Mouse (Mus musculus) liver, adult 2 months (tissue): ENCODE data around the gene Pde5a. TPM values are rescaled to one million over a fixed set of nuclear protein-coding genes. Genes with fewer than 3 reads are reported as not detected.

Source experiments
- DNase-seq: peaks from one replicate; pipeline ENCODE4 v3.0.0-alpha.2; 2011; ENCODE audit warnings: low read depth, low spot score; ENCODE audit errors: extremely low read depth
- H3K27ac ChIP-seq: fragments of 200-500 bp; replicated peaks from 2 replicates; pipeline ENCODE4 v1.5.1; 2012; ENCODE audit warnings: low read depth, mild to moderate bottlenecking, control low read depth, inconsistent platforms, low read length; ENCODE audit not compliant: insufficient read depth
- H3K27me3 ChIP-seq: fragments of 200-500 bp; 2 replicates; pipeline ENCODE4 v1.6.1; 2012; ENCODE audit warnings: mild to moderate bottlenecking, moderate library complexity, low read length, inconsistent platforms; ENCODE audit not compliant: control insufficient read depth, insufficient read depth
- H3K36me3 ChIP-seq: fragments of 200-500 bp; 2 replicates; pipeline ENCODE4 v1.6.1; 2012; ENCODE audit warnings: low read length, inconsistent platforms; ENCODE audit not compliant: control insufficient read depth, insufficient read depth
- H3K4me1 ChIP-seq: fragments of 200-500 bp; 2 replicates; pipeline ENCODE4 v1.6.1; 2011; ENCODE audit warnings: low read length; ENCODE audit not compliant: control insufficient read depth, insufficient read depth
- H3K4me3 ChIP-seq: fragments of 200-500 bp; 2 replicates; pipeline ENCODE4 v1.5.1; 2011; ENCODE audit warnings: low read depth, mild to moderate bottlenecking, control low read depth, low read length, moderate library complexity; ENCODE audit not compliant: insufficient read depth
- H3K79me2 ChIP-seq: fragments of 200-500 bp; 2 replicates; pipeline ENCODE4 v1.6.1; 2012; ENCODE audit warnings: inconsistent platforms, mild to moderate bottlenecking, low read length, moderate library complexity; ENCODE audit not compliant: control insufficient read depth, insufficient read depth
- H3K9ac ChIP-seq: fragments of 200-500 bp; 2 replicates; pipeline ENCODE4 v1.6.1; 2012; ENCODE audit warnings: low read depth, mild to moderate bottlenecking, control low read depth, inconsistent platforms, low read length
- CTCF ChIP-seq: fragments of 200-500 bp; IDR thresholded peaks from 2 replicates; pipeline ENCODE4 v1.5.1; 2011; ENCODE audit warnings: low read depth, low read length, control low read depth
- POLR2A ChIP-seq: fragments of 200-500 bp; IDR thresholded peaks from 2 replicates; pipeline ENCODE4 v1.6.1; 2011; ENCODE audit warnings: low read length, control low read depth; ENCODE audit not compliant: insufficient read depth; ENCODE audit errors: extremely low read depth
- WGBS: fragments of 180-500 bp; shearing (Covaris S2); methylation state at CpG from one replicate; pipeline ENCODE4 v1.1.7; 2018; 5-methylcytosine and 5-hydroxymethylcytosine counted together
- polyA plus RNA-seq: library from polyadenylated mRNA; depleted of rRNA; stranded (reverse); fragments of >200 nt; gene quantifications from 2 replicates; pipeline ENCODE4 v1.2.3, GENCODE M21; 2012
- total RNA-seq: library from RNA; depleted of rRNA; stranded (reverse); fragments of >200 nt; gene quantifications from 2 replicates; pipeline ENCODE4 v1.2.3, GENCODE M21; 2014

Pde5a gene
- total and polyA plus RNA-seq, 2 experiments: 0.15 to 0.83 TPM

DNA sequence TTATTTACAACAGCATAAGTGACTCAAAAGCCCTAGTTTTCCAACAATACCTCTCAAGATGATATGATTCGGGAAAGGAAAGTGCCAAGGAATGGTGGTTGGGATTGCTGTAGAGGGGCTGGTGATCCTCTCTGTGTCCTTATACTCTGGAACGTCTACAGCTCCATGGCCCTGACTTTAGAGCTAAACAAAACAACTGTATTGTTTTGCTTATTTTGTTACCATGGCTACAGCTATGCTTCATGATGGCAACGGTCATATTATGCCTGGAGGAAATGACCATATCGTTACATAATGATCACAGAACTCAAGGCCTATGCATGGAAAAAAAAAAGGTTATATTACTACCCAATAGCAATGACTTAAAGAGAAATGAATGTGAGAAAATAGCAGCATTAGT is 32.1 kb upstream of the Pde5a start:
- WGBS: 82% methylated on average over 4 of the region's 4 CpGs
- no peak for DNase-seq

DNA sequence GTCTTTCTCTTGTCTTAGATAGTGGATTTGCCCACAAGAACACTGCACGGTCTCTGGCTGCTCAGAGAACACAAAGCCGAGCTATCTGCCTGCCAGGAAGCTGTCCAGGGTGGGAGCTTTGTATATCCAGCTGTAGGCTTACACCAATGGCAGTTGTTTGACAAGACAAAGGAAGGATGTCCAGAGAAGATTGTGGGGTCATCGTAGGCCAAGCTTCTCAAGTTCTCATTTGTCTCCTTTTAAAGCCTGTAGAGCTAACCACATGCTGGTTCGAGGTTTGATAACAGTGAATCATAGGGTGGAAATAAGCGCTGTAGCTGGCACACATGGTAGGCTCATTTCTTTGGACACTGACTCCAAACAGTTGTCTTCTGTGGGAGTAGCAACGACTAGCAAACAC is 24.5 kb upstream of the Pde5a start:
- Histone ChIP-seq H3K9ac (no peak overlapping the region), H3K27ac (no peak overlapping the region), H3K4me3 (no peak overlapping the region), H3K36me3 (no peaks in the 10 kb centered on the region), H3K4me1 (no peaks in the 10 kb centered on the region), H3K79me2 (no peaks in the 10 kb centered on the region), H3K27me3 (no peaks in the 10 kb centered on the region)
- 56% methylated on average over 6 of the region's 6 CpGs for WGBS
- DNase-seq: no peak
- no peak for TF ChIP-seq CTCF
- TF ChIP-seq POLR2A: no peak

More for the DNA sequence above, 32.1 kb upstream of the Pde5a start:
- no peak overlapping the region for H3K4me3 ChIP-seq
- H3K27ac ChIP-seq: no peak overlapping the region
- no peaks in the 10 kb centered on the region for H3K4me1 ChIP-seq
- H3K9ac ChIP-seq: no peak overlapping the region
- H3K79me2 ChIP-seq: no peaks in the 10 kb centered on the region
- H3K27me3 ChIP-seq: no peaks in the 10 kb centered on the region
- TF ChIP-seq CTCF (no peak), POLR2A (no peak)
- H3K36me3 ChIP-seq: no peaks in the 10 kb centered on the region

DNA sequence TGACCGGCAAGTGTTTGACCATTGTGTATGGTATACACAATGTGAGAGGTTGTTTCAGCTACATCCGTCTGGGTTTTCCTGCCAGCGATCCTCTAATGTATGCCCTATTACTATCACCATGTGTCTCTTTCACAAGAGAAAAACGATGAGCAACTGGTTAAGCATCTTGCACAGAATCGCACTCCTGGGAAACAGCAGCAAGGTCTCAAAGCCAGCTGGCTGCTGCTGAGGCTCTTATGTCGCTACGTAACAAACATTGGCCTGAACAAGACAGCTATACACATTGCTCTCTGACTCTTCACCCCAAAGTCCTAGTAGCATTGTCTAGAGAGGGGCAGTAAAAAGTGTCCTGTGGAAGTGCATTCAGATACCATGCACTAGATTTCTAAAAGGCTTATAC is 23.5 kb upstream of the Pde5a start:
- Histone ChIP-seq H3K4me1 (no peaks in the 10 kb centered on the region), H3K27ac (no peak overlapping the region), H3K9ac (no peak overlapping the region), H3K27me3 (no peaks in the 10 kb centered on the region), H3K36me3 (no peaks in the 10 kb centered on the region), H3K4me3 (no peak overlapping the region), H3K79me2 (no peaks in the 10 kb centered on the region)
- WGBS: 93% methylated on average over 7 of the region's 7 CpGs
- TF ChIP-seq CTCF (no peak), POLR2A (no peak)
- DNase-seq: no peak

DNA sequence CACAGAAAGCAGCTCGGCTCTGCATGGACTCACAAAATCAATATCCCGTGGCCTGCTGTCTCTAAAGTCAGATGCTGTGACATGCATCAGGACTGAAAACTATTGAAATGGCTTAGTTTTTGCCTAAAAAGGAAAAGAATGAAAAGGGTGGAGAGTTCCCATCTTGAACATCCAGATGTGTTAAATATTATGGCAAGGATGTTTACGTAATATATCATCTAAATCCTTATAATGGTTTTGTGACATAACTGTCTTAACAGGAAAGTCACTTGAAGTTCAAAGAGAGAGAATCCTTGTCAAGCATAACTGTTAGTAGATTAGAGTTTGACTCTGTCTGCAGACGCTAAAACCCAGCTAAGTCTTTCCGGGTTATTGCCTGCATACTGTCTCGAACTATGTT is 20.3 kb upstream of the Pde5a start:
- no peak for DNase-seq
- H3K27ac ChIP-seq: no peak overlapping the region
- TF ChIP-seq CTCF (no peak), POLR2A (no peak)
- no peaks in the 10 kb centered on the region for H3K79me2 ChIP-seq
- H3K4me3 ChIP-seq: no peak overlapping the region
- 83% methylated on average over 6 of the region's 6 CpGs for WGBS
- no peaks in the 10 kb centered on the region for H3K4me1 ChIP-seq
- H3K36me3 ChIP-seq: no peaks in the 10 kb centered on the region
- no peak overlapping the region for H3K9ac ChIP-seq
- H3K27me3 ChIP-seq: no peaks in the 10 kb centered on the region

DNA sequence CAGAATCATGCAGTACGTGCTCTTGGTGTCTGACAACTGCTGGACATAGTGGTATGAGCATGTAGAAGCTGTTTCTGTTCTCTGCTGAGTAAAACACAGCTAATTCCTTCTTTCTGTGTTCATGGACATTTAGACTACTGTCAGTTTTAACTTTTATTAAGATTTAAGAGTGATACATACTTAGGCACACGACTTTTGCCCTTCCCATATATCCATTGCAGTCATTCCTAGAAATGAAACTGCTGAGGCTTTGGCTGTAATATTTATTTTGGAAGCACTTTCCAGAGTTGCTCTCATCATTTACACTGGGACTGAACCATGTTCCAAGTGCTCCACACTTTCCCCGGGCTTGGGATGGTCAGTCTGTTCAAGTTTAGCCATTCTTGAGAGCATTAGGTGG is 18.6 kb upstream of the Pde5a start:
- WGBS: 38% methylated on average over 3 of the region's 3 CpGs
- TF ChIP-seq CTCF (no peak), POLR2A (no peak)
- H3K79me2 ChIP-seq: no peaks in the 10 kb centered on the region

DNA sequence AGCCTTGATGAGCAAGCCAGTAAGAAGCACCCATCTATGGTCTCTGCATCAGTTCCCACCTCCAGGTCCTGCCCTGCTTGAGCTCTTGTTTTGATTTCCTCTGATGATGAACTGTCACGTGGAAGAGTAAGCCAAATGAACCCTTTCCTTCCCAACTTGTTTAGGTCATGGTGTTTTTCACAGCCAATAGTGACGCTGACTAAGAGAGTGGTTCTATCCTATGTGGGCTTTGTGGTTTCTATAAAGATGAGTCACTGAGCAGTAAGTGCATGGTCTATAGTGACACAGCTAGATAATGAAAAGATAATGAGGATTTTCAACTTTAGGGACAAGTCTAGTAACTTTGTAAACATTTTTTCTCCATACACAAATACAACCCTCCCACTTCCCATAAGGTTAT is 10.1 kb upstream of the Pde5a start:
- no peak overlapping the region for H3K9ac ChIP-seq
- H3K27me3 ChIP-seq: no peaks in the 10 kb centered on the region
- 80% methylated on average over 2 of the region's 2 CpGs for WGBS
- no peaks in the 10 kb centered on the region for H3K79me2 ChIP-seq
- H3K4me1 ChIP-seq: no peaks in the 10 kb centered on the region
- H3K27ac ChIP-seq: no peak overlapping the region
- no peak for DNase-seq
- TF ChIP-seq POLR2A (no peak), CTCF (no peak)
- H3K4me3 ChIP-seq: no peak overlapping the region
- no peaks in the 10 kb centered on the region for H3K36me3 ChIP-seq

More for the DNA sequence above, 18.6 kb upstream of the Pde5a start:
- no peaks in the 10 kb centered on the region for H3K4me1 ChIP-seq
- no peak overlapping the region for H3K4me3 ChIP-seq
- DNase-seq: no peak
- no peak overlapping the region for H3K27ac ChIP-seq
- no peak overlapping the region for H3K9ac ChIP-seq
- no peaks in the 10 kb centered on the region for H3K27me3 ChIP-seq
- no peaks in the 10 kb centered on the region for H3K36me3 ChIP-seq
